ENCODE assay signal across 1 mouse cellular context in the genomic region with DNA sequence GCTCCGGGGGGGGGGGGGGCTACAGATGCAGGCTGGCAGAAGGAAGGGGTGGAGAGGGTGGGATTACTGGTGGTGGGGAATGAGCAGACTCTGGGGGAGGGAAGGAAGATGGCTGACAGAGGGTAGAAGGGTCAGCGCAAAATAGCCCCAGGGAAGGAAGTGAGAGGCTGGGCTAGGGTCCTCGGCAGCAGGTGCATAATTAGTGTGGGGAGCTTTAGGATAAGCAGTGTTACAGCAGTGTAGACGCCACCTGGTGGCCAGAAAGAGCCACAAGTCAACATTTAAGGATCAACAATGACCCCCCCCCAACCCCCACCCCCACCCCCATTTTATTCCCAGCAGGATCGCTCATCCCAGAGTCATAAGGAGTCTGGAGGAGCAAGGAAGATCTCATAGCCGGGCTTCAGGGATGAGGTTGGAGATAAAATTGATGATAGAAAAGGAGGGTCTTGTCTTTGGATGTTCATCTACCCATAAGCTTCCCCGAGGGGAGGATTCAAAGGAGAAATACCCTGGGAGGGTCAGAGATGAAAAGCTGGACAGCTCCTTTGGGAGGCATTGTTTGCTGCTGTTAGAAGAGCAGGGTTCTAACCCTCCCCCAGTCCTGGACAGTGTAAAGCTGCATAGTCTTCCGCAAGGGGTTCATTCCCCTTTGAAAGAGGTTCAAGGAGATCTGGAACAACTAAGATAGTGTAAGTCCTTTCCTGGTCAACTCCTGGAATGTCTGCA.
TF ChIP-seq lines count a peak whose summit lies in the region.

No protein-coding gene starts in this region.

TF ChIP-seq in C2C12, 6 proteins besides CTCF, POLR2A, EP300 and RAD21:
- TF ChIP-seq USF1 (IDR thresholded peaks at IDR 0.05; ENCODE audit: low read depth) (no peak), MAX (IDR thresholded peaks at IDR 0.05) (no peak), FOSL1 (IDR thresholded peaks at IDR 0.05; ENCODE audit: insufficient read depth, low read length, poor library complexity, severe bottlenecking) (no peak), CEBPB (IDR thresholded peaks at IDR 0.05; ENCODE audit: low read depth) (no peak), MYOD1 (IDR thresholded peaks at IDR 0.05; ENCODE audit: control insufficient read depth, insufficient read length, low read depth) (no peak), MYOG (IDR thresholded peaks at IDR 0.05; ENCODE audit: control insufficient read depth, extremely low read depth, insufficient read length) (no peak)
TF ChIP-seq in C2C12: peak in this region for 0.
